Mouse (Mus musculus): ENCODE data around the gene Fam76b. TPM values are rescaled to one million over a fixed set of nuclear protein-coding genes. Genes with fewer than 3 reads are reported as not detected.

The Fam76b gene
- polyA plus RNA-seq, 1 experiment from 2014 or later, result 20.4 TPM

- Histone ChIP-seq H3K4me1 (ENCODE audit: control insufficient read depth in 2 of 2, insufficient read depth in 2 of 2, low read length in 2 of 2) (peaks cover 3 to 4% of the 10 kb centered on the region in 2 experiments; a peak in 1 of 4 replicates), H3K36me3 (ENCODE audit: control insufficient read depth, insufficient read depth, low read length) (no peaks in the 10 kb centered on the region), H3K27me3 (ENCODE audit: control insufficient read depth, insufficient read depth, low read length) (no peaks in the 10 kb centered on the region), H3K27ac (replicated peaks in 1 of 2; ENCODE audit: control insufficient read depth in 1 of 2, insufficient read depth in 1 of 2, low read depth in 2 of 2, low read length in 2 of 2) (no peak overlapping the region), H3K4me2 (ENCODE audit: low read length) (no peak overlapping the region), H3K4me3 (ENCODE audit: control insufficient read depth in 1 of 2, insufficient read depth in 1 of 2, low read depth in 1 of 2, low read length in 2 of 2) (no peak overlapping the region), H3K9me3 (ENCODE audit: control insufficient read depth, low read length) (no peaks in the 10 kb centered on the region), H3K9ac (ENCODE audit: low read length) (no peak overlapping the region)
- WGBS, result 59% methylated on average over 5 of the region's 5 CpGs
- no peak for ATAC-seq (ENCODE audit: insufficient number of reproducible peaks, insufficient read depth, low FRiP score, low read depth)
These were observed 76.7 kb downstream of the Fam76b start for GRCm38 (mm10) chr9:13904091-13904779.

Other genes with a start within 250 kb of the Fam76b start
- 46.9 and 48.2 TPM in 2 replicates for gene Mtmr2, start 79.3 kb upstream of the Fam76b start, polyA plus RNA-seq (2014; fragmentation: Nextera tagmentation; extraction: Ambion mirVana)
- gene Cep57, start 609 bp upstream of the Fam76b start, polyA plus RNA-seq (2014; fragmentation: Nextera tagmentation; extraction: Ambion mirVana), result 39.5 and 42.0 TPM in 2 replicates

Measured in heart, embryonic 14.5 days (tissue).